Mouse (Mus musculus) liver, postnatal 0 days (tissue): ENCODE results near the gene Cyp2d22. TPM values are rescaled to one million over a fixed set of nuclear protein-coding genes. Genes with fewer than 3 reads are reported as not detected.

Source experiments
- ATAC-seq: fragments of 200-750 bp; cut with Nextera tagmentation; 2 replicates; pipeline ENCODE4 v1.8.0; 2017; ENCODE audit warnings: mild to moderate bottlenecking, moderate library complexity
- DNase-seq: peaks from one replicate; pipeline ENCODE4 v3.0.0-alpha.2; 2016
- H3K27ac ChIP-seq: fragments of 300-500 bp; sonication (generic); 2 replicates; pipeline ENCODE4 v1.5.1; 2014; ENCODE audit warnings: antibody characterized with exemption, moderate library complexity, mild to moderate bottlenecking, low read depth
- H3K27me3 ChIP-seq: fragments of 300-500 bp; sonication (generic); 2 replicates; pipeline ENCODE4 v1.6.1; 2014; ENCODE audit warnings: low read length, control low read depth, mixed read lengths; ENCODE audit not compliant: insufficient read depth
- H3K36me3 ChIP-seq: fragments of 300-500 bp; sonication (generic); replicated peaks from 2 replicates; pipeline ENCODE4 v1.6.1; 2014; ENCODE audit warnings: mild to moderate bottlenecking, control low read depth, low read length, moderate library complexity, mixed read lengths; ENCODE audit not compliant: insufficient read depth
- H3K4me1 ChIP-seq: fragments of 300-500 bp; sonication (generic); 2 replicates; pipeline ENCODE4 v1.6.1; 2014; ENCODE audit warnings: antibody characterized with exemption, mild to moderate bottlenecking, control low read depth; ENCODE audit not compliant: insufficient read depth
- H3K4me2 ChIP-seq: fragments of 300-500 bp; sonication (generic); 2 replicates; pipeline ENCODE4 v1.6.1; 2014; ENCODE audit warnings: low read depth, mild to moderate bottlenecking, low read length, moderate library complexity, mixed read lengths
- H3K4me3 ChIP-seq: fragments of 300-500 bp; sonication (generic); 2 replicates; pipeline ENCODE4 v1.5.1; 2014; ENCODE audit warnings: low read depth, low read length
- H3K9ac ChIP-seq: fragments of 300-500 bp; sonication (generic); replicated peaks from 2 replicates; pipeline ENCODE4 v1.6.1; 2014; ENCODE audit warnings: mild to moderate bottlenecking, moderate library complexity
- H3K9me3 ChIP-seq: fragments of 300-500 bp; sonication (generic); 2 replicates; pipeline ENCODE4 v1.6.1; 2016; ENCODE audit warnings: mild to moderate bottlenecking, control low read depth, low read length, mixed read lengths
- CTCF ChIP-seq: sonication (generic); IDR thresholded peaks from 2 replicates; pipeline ENCODE4 v1.5.1; 2016; ENCODE audit warnings: antibody characterized with exemption, low read depth
- EP300 ChIP-seq: IDR thresholded peaks from 2 replicates; pipeline ENCODE4 v1.6.1; 2016; ENCODE audit warnings: antibody characterized with exemption, low read depth, mild to moderate bottlenecking
- WGBS: fragments of 180-500 bp; shearing (Covaris S2); extraction: QIAGEN DNeasy Blood & Tissue Kit; methylation state at CpG from one replicate; pipeline ENCODE4 v1.1.7; 2014; ENCODE audit not compliant: insufficient replicate concordance; 5-methylcytosine and 5-hydroxymethylcytosine counted together
- polyA plus RNA-seq: library from polyadenylated mRNA; unstranded; fragments of >200 nt; fragmentation: Nextera tagmentation; extraction: Ambion mirVana; gene quantifications from 2 replicates; pipeline ENCODE4 v1.2.1, GENCODE M21; 2015

The Cyp2d22 gene
- polyA plus RNA-seq, 1 experiment from 2014 or later: 44.9 TPM

DNA sequence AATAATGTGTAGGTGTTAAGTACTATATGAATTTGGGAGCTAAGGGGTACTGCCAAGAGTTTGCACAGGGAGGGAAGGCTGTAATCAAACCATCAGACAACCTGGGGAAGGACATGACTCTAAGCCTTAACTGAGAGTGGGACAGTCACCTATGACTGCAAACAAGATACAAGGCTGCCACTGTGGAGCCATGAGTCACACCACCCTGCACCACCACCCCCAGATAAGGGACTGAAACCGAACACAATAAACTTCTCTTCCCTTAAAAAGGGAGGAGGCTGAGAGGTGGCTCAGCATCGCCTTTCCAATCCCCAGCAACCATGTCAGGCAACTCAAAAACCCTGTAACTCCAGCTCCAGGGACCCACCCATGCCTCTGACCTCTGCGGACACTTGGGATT, 28.6 kb downstream of the Cyp2d22 start:
- H3K4me2 ChIP-seq: peak overlapping the region; percentile 87
- H3K27me3 ChIP-seq: no peaks in the 10 kb centered on the region
- H3K4me1 ChIP-seq: peaks cover 52% of the 10 kb centered on the region
- H3K4me3 ChIP-seq: peak overlapping the region; percentile 19
- H3K27ac ChIP-seq: peak overlapping the region; percentile 88
- peak overlapping the region; percentile 39; the same call in 1 of the 2 replicates for H3K9ac ChIP-seq
- no peak for DNase-seq
- no peaks in the 10 kb centered on the region for H3K9me3 ChIP-seq
- TF ChIP-seq EP300 (no peak), CTCF (no peak)
- no peak for ATAC-seq
- WGBS: 38% methylated on average over 3 of the region's 3 CpGs
- peaks cover 33% of the 10 kb centered on the region for H3K36me3 ChIP-seq

DNA sequence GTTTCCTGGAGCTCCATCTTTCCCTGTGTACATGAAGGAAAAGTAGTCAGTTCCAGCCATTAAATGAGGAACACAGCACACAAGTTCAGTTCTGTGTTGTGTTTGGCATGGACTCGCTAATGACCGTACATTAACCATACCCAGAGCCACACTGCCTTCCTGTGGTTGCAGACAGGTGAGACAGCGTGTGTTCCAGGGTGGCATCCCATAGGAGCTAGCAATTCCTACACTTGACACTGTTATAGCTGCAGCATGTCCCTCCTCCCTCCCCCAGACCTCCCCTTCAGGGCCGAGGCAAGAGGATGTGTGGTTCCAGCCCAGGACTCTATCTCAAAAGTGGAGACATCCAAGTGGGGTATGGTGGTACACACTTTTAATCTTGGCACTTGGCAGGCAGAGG, 29.7 kb downstream of the Cyp2d22 start:
- ATAC-seq: no peak
- WGBS: 67% methylated on average over 4 of the region's 4 CpGs
- Histone ChIP-seq H3K27me3 (no peaks in the 10 kb centered on the region), H3K27ac (peak overlapping the region; percentile 88), H3K4me1 (peaks cover 51% of the 10 kb centered on the region), H3K36me3 (peaks cover 33% of the 10 kb centered on the region), H3K4me3 (no peak overlapping the region), H3K4me2 (no peak overlapping the region), H3K9ac (no peak overlapping the region; the same call in 1 of the 2 replicates), H3K9me3 (no peaks in the 10 kb centered on the region)
- no peak for TF ChIP-seq EP300
- TF ChIP-seq CTCF: peak; percentile 27; the same call in 1 of the 2 replicates
- no peak for DNase-seq

DNA sequence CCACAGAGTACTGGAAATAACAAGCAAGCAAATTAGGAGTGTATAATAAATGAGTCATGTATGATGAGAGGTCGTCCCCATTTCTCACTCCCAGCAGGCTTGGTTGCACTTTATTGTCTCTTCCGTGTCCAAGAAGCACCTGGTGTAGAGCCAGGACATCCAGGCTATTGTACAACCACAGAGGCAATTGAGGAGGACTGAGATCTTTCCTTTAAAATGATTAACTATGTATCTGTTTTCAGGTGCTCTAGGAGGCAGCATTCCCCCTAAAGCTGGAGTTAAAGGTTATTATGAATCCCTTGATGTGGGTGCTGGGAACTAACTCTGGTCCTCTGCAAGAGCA, 31.1 kb downstream of the Cyp2d22 start:
- Histone ChIP-seq H3K4me1 (peaks cover 60% of the 10 kb centered on the region), H3K9me3 (no peaks in the 10 kb centered on the region), H3K27me3 (no peaks in the 10 kb centered on the region), H3K27ac (0 out of 2 replicates have a peak overlapping the region, but pooled peaks have one; percentile 3), H3K4me2 (no peak overlapping the region), H3K36me3 (peaks cover 36% of the 10 kb centered on the region), H3K9ac (no peak overlapping the region), H3K4me3 (no peak overlapping the region)
- no peak for TF ChIP-seq EP300
- no peak for TF ChIP-seq CTCF
- DNase-seq: no peak
- no peak for ATAC-seq
- WGBS: 86% methylated on average over 2 of the region's 2 CpGs

DNA sequence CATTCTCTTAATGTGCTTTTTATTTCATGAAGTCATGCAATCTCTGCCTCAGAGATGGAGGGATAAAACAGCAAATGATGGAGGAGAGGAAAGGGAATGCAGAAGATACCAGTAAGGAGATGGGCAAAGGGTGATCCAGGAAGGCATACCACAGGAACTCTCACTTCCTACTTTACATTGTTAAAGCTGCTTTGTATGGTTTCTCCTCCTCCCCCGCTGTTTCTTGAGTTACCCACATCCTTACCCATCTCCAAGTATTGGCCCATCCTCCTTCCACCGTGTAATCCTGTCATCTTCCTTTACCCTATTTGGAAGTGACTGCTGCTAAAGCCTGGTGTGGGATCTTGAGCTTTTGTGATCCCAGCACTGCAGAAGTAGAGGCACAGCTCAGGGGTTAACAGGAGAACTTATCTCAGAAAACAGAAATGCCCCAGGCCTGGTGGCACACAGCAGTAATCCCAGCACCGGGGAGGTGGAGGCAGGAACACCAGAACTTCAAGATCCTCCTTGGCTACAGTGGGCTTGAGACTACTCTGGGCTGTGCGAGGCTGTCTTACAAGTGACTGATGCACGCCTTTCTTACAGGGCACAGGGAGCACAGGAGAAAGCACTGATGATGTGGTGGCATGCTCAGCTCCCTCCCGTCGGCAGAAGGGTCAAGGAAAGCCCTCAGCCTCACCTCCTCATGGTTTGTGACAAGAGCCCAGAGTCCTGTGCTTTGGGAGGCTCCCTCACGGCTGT, 31.6 kb downstream of the Cyp2d22 start:
- 79% methylated on average over 8 of the region's 8 CpGs for WGBS
- ATAC-seq (no peak), DNase-seq (no peak)
- Histone ChIP-seq H3K9ac (no peak overlapping the region), H3K4me2 (peak overlapping the region; percentile 91; the same call in 1 of the 2 replicates), H3K4me3 (no peak overlapping the region), H3K27ac (no peak overlapping the region; the same call in 1 of the 2 replicates), H3K36me3 (peaks cover 40% of the 10 kb centered on the region), H3K27me3 (no peaks in the 10 kb centered on the region), H3K9me3 (no peaks in the 10 kb centered on the region), H3K4me1 (peaks cover 65% of the 10 kb centered on the region)
- no peak for TF ChIP-seq CTCF
- TF ChIP-seq EP300: no peak

DNA sequence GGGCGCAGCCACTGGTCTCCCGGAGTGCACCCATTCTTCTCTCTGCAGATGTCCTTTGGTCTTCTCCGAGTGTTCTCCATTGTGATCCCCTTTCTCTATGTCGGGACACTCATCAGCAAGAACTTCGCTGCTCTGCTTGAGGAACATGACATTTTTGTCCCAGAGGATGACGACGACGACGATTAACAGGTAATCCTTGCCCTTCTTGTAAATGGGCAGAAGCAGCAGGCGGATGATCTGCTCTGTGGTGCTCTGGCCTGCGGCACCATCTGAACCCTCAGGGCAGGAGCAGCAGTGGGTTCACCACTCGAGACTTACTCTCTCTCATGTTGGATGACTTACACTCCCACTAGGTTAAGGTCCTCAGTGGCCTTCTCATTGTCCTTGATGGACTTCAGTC, 32.2 kb downstream of the Cyp2d22 start:
- Histone ChIP-seq H3K4me3 (no peak overlapping the region; the same call in 1 of the 2 replicates), H3K4me1 (peaks cover 65% of the 10 kb centered on the region), H3K4me2 (peak overlapping the region; percentile 91), H3K9ac (no peak overlapping the region), H3K27ac (peak overlapping the region; percentile 92; the same call in 1 of the 2 replicates), H3K36me3 (peaks cover 44% of the 10 kb centered on the region), H3K27me3 (no peaks in the 10 kb centered on the region), H3K9me3 (no peaks in the 10 kb centered on the region)
- ATAC-seq: no peak
- WGBS: 89% methylated on average over 12 of the region's 12 CpGs
- TF ChIP-seq CTCF (no peak), EP300 (no peak)
- DNase-seq: no peak

DNA sequence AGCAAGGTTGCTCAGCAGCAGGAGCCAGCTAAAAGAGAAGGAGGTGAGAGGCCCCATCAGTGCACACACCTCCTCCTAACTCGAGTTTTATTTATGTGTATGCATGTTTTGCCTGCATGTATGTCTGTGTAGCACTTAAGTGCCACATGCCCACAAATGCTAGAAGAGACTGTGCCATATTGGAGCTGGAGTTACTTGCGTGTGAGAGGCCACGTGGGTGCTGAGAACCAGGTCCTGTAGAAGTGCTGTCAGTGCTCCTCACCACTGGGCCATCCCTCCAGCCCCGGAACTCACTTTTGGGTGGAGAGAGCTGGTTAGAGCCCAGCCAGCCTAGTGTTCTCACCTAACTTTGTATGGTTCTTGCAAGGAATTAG, 32.8 kb downstream of the Cyp2d22 start:
- 62% methylated on average over 4 of the region's 4 CpGs for WGBS
- peaks cover 67% of the 10 kb centered on the region for H3K4me1 ChIP-seq
- peak overlapping the region; percentile 91 for H3K4me2 ChIP-seq
- no peak for TF ChIP-seq CTCF
- TF ChIP-seq EP300: no peak
- H3K4me3 ChIP-seq: peak overlapping the region; percentile 73
- DNase-seq (no peak), ATAC-seq (no peak)
- H3K36me3 ChIP-seq: peaks cover 44% of the 10 kb centered on the region
- peak overlapping the region; percentile 81 for H3K9ac ChIP-seq
- no peaks in the 10 kb centered on the region for H3K9me3 ChIP-seq
- H3K27me3 ChIP-seq: no peaks in the 10 kb centered on the region
- H3K27ac ChIP-seq: peak overlapping the region; percentile 92
